Mouse (Mus musculus): ENCODE results near the gene Gm340.
A peak's percentile ranks its signal among the peaks of the same experiment; 100 is the strongest.

Gene Gm340

DNA sequence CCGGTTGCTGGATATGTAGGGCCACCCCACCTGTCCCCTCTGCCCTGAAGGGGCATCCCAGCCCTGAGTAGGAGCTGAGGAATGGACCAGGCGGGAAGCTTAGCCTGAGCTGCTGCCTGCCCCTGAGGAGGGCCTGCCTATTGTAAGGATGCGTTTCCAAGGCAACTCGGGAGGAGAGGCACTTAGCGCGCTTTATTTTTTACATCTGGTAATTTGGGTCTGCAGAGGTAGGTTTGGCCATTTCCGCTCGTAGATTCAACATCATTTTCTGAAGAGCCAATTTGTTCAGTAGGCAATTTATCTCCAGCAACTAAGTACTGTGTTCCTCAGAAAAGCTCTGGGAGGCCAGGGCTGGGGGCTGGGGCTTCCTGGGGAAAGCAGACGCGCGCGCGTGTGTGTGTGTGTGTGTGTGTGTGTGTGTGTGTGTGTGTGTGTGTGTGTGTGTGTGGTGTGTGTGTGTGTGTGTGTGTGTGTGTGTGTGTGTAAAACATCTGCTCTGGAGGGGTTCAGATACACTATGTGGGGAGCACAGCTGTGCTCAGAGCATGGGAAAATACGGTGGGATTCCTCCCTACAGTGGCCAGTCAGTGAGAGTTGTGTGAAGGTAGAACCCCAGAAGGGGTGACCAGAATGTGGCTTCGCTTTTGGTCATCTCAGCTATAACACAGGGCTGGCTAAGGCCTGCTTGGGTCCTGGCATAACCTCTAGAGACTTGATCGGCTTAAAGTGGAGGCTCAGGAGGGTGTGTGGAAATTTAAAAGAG, 31.3 kb downstream of the Gm340 start:
- DNase-seq (ENCODE audit: extremely low read depth, insufficient read length, low spot score), result no peak

DNA sequence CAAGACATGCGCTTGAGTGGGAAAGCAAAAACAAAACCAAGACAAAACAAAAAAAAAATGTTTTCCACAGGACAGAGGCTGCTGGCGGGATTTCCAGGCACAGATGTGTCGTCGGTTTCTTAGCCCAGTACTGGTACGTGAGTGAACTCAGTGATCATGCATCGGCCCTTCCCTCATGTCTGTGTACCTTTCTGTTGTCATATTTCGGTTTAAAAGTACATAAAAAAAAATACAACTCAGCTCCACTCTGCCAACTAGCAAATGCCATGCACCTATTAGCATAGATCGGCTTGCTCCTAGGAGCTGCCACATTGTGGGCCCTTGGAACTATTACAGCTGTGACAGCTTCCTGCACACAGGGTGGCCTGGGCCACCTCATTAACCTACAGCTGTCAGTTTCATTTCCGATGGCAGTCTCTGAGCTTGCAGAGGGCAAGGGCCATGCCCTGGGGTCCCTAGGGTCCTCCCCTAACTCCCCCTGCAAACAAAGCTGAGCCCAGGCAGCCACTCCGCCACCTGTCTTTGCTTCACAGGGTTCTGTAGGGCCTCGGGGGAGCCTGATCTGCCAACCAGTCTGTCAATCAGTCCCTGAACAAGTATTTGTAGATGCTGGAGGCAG, 33.5 kb downstream of the Gm340 start:
- no peak for DNase-seq (ENCODE audit: extremely low read depth, insufficient read length, low spot score)

DNA sequence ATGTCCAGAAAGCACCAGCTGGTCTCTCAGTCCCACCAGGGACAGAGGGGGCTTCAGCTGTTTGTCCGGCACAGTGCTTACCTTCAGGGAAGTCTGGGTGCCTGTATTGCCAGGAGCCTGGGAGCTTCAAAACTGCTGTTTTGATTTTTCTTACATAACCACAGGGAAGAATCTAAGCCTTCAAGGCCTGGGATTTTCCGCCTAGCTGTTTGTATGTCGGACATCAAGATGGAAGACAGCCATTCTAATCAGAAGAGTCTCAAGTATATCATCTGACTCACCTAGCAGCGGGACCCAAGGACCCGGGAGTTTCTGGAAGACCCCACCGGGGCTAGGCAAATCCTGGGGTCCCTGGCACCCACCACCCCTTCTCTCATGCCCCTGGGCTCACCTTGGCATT, 34.1 kb downstream of the Gm340 start:
- no peak for DNase-seq (ENCODE audit: extremely low read depth, insufficient read length, low spot score)

DNA sequence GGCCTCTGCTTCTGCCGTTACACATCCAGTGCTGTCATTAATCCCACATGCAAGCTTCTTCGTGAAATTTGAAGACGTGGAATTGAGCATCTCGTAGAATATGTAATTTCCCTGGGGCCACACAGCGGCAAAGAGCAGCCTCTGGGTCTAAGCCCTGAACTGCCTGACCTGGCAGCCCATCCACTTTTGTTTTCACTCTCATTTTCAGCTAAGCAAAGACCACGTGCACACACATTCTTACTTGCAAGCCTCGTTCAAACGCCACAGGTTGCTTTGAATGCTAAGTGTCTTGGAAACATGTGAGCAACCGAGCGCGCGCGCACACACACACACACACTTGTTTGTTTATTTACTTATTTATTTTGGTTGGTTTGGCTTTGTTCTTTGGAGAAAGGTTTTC, 34.9 kb downstream of the Gm340 start:
- no peak for DNase-seq (ENCODE audit: extremely low read depth, insufficient read length, low spot score)

DNA sequence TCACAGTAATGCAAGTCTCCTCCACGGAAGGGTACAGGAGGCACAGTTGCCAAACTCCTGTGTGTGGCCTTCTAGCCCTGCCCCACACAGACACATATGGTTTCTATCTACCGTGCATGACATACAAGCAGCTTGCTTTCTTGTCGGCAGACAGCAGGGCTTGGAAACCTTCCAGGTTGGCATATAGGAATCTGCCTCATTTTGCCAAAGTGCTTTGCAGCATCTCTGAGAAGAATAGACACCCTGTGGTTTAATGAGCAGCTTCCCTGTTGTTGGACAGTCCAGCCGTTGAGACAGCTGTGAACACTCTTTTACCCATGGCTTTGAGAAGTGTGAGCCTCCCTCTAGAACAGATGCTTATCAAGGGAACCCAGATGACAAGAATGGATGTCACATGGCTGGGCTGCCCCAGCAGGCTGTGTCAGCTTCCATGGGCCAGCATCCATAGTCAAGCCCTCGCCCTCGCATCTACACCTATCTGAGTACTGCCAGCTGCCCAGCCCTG, 36.0 kb downstream of the Gm340 start:
- DNase-seq (ENCODE audit: extremely low read depth, insufficient read length, low spot score), result no peak

DNA sequence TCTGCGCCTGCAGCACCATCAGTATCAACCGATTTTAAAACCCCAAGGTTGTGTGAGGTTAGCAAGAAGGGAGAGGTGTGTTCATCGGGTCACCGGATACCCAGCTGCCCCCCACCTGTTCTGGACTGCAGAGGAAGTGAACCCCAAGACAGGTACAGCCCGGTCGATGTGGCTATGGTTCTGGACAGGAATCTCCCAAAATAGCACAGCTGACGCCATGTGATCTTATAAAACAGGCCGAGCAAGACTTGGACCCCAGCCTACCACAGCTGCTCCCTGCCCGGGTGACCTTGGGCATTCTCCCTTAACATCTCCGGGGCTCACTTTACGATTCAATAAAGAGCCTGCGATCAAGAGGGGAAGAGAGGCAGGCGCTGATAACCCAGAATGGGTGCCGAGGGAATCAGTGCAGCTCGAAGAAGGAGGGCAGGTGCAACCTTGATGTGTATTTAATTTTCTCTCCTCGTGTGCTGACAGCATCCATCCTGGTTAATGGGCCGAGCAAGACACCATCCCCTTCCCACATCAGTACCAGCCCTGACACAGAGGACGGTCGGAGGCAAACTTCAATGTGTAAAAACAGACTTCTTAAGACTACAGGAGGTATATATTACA, 36.7 kb downstream of the Gm340 start:
- DNase-seq (ENCODE audit: extremely low read depth, insufficient read length, low spot score), result no peak

DNA sequence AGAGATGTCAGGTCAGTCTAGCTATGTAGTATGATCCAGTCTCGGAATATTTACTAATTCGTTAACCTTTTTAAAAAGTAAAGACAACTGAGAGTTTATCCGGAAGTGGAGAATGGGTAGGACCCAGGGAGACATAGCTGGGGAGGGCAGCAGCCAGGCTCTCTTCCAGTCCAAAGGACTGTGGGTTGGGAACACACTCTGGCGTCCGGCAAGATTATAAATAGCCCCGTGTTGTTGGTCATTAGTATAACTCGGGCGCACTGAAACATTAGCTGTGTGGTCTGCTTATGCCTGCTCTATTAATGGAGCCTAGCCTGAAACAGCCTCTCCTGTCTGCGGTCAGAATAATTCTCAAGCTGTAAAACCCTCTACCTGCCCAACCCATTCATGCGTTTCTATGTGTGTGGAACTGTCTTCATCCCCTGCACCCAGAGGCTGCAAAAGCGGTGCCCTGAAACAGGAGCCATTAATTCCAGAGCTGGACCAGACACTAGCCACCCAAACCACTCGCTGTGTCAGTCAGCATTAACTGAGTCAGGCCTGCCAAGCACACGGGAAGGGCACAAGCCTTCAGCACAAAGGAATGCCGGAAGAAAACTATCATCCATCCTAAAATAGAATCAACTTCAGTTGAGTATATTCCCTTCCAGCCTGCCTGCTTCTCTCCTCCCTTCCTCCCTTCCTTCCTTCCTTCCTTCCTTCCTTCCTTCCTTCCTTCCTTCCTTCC, 38.4 kb downstream of the Gm340 start:
- no peak for DNase-seq (ENCODE audit: extremely low read depth, insufficient read length, low spot score)

DNA sequence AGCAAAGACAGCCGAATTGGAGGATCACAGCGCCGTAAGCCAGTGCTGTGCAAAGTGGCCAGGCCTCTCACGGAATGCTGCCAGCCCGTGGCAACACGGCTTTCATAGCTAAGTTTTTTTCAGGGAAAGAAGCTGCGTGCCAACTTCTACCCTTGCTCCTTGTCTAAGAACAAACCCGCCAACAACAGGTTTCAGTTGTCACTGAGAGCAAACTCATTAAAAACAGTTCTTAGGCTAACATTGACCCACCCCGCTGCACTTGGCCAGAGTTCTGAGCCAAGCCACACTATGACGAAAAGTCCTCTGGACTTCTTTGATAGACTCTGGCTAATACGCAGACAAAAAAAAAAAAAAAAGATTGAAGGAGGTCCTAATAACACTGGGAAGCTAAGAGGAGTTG, 46.8 kb downstream of the Gm340 start:
- no peak for DNase-seq (ENCODE audit: extremely low read depth, insufficient read length, low spot score)

DNA sequence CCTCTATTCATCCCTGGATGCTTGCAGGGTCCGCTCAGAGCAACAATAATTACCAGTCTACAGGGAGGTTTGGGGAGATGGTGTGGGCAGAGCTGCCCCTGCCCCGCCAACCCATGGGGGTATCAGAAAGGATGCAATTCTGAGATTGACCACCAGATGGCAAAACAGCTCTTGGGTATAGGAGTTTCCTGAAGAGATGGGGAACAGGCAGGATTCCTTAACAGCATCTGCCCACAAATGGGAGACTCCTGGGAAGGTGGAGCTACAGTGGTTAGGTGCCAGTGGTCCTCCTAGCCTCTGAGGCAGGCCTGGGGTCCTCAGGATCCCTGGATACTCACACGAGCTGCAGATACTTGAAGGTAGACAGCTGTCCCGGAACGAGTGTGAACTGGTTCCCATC, 47.4 kb downstream of the Gm340 start:
- DNase-seq (ENCODE audit: extremely low read depth, insufficient read length, low spot score), result peak; percentile 34

DNA sequence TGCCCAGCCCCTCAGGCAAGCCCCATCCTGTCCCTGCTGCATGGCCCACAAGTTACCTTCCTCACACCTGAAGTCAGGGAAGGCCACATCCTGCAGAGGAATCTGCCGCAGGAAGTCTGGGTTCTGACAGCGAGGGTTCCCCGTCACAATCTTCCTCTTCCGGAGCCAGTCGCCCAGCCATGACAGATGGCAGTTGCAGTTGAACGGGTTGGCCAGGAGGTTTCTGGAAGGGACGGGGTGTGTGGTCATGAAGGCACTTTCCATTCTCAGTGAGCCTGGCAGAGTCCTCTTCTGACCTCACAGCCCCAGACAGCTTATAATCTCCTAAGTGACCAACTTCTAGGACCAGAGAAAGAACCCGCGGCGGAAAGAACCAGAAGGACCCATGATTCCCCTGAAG, 51.9 kb downstream of the Gm340 start:
- DNase-seq (ENCODE audit: extremely low read depth, insufficient read length, low spot score), result no peak

DNA sequence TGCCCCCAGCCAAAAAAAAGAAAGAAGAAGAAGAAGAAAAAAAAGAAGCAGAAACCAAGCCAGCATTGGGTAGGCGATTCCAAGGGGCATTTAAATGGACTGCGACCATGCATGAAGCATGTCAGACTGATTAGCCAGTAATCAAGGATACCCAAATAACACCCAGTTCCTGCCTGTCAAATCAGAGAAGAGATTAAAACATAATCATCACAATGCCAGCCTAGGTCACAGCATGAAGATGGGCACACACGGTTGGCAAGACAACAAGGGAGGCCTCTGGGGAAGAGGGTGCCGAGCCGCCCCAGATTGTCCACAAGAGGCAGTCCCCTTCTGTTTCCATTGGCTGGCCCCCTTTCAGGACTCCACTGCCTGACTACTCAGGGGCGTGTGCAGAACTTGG, 52.8 kb downstream of the Gm340 start:
- no peak for DNase-seq (ENCODE audit: extremely low read depth, insufficient read length, low spot score)
